Mouse (Mus musculus) testis, adult 2 months (tissue): Measurements from ENCODE around the gene Gm5105. TPM values are rescaled to one million over a fixed set of nuclear protein-coding genes. Genes with fewer than 3 reads are reported as not detected.

Experiments
- H3K27ac ChIP-seq: fragments of 200-500 bp; 2 replicates; pipeline ENCODE4 v1.5.1; 2012; ENCODE audit warnings: low read depth, low read length; ENCODE audit not compliant: control insufficient read depth, insufficient read depth
- H3K27me3 ChIP-seq: fragments of 200-500 bp; 2 replicates; pipeline ENCODE4 v1.6.1; 2012; ENCODE audit warnings: mild to moderate bottlenecking, low read length, moderate library complexity; ENCODE audit not compliant: control insufficient read depth, insufficient read depth
- H3K36me3 ChIP-seq: fragments of 200-500 bp; 2 replicates; pipeline ENCODE4 v1.6.1; 2012; ENCODE audit warnings: mild to moderate bottlenecking, low read length; ENCODE audit not compliant: control insufficient read depth, insufficient read depth
- H3K4me1 ChIP-seq: fragments of 200-500 bp; 2 replicates; pipeline ENCODE4 v1.6.1; 2012; ENCODE audit warnings: low read length; ENCODE audit not compliant: control insufficient read depth, insufficient read depth
- H3K4me3 ChIP-seq: fragments of 200-500 bp; 2 replicates; pipeline ENCODE4 v1.5.1; 2012; ENCODE audit warnings: low read depth, mild to moderate bottlenecking, low read length, moderate library complexity, mixed read lengths; ENCODE audit not compliant: control insufficient read depth
- CTCF ChIP-seq: fragments of 200-500 bp; IDR thresholded peaks from 2 replicates; pipeline ENCODE4 v1.5.1; 2012; ENCODE audit warnings: low read depth, mild to moderate bottlenecking, inconsistent platforms, low read length, moderate library complexity; ENCODE audit not compliant: control insufficient read depth, insufficient read depth, insufficient replicate concordance
- POLR2A ChIP-seq: fragments of 200-500 bp; IDR thresholded peaks from 2 replicates; pipeline ENCODE4 v1.6.1; 2012; ENCODE audit warnings: low read depth, mild to moderate bottlenecking, inconsistent platforms, low read length, moderate library complexity; ENCODE audit not compliant: control insufficient read depth
- polyA plus RNA-seq: library from polyadenylated mRNA; depleted of rRNA; stranded (reverse); fragments of >200 nt; gene quantifications from 2 replicates; pipeline ENCODE4 v1.2.3, GENCODE M21; 2012

Gm5105 gene
- polyA plus RNA-seq, 1 experiment, result not detected

DNA sequence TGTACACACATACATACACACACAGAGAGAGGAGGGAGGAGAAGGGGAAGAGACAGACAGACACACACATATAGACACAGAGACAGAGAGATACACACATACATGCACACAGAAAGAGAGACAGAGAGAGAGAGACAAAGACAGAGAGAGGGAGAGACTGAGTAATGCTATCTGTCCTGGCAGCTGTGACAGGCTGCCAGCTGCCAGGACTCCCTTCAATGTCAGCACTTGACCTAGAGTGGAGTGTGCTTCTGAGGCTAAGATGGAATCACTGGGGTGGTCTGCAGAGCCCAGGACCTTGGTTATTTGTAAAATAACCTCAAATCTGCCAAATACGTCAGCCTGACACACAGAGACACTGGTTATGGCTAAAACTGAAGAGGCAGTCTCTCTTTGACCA, 30.5 kb upstream of the Gm5105 start:
- Histone ChIP-seq H3K27ac (no peak overlapping the region), H3K27me3 (no peaks in the 10 kb centered on the region), H3K4me1 (no peaks in the 10 kb centered on the region), H3K36me3 (peaks cover 2% of the 10 kb centered on the region; the same call in 1 of the 2 replicates), H3K4me3 (no peak overlapping the region)
- TF ChIP-seq POLR2A (no peak), CTCF (no peak)

DNA sequence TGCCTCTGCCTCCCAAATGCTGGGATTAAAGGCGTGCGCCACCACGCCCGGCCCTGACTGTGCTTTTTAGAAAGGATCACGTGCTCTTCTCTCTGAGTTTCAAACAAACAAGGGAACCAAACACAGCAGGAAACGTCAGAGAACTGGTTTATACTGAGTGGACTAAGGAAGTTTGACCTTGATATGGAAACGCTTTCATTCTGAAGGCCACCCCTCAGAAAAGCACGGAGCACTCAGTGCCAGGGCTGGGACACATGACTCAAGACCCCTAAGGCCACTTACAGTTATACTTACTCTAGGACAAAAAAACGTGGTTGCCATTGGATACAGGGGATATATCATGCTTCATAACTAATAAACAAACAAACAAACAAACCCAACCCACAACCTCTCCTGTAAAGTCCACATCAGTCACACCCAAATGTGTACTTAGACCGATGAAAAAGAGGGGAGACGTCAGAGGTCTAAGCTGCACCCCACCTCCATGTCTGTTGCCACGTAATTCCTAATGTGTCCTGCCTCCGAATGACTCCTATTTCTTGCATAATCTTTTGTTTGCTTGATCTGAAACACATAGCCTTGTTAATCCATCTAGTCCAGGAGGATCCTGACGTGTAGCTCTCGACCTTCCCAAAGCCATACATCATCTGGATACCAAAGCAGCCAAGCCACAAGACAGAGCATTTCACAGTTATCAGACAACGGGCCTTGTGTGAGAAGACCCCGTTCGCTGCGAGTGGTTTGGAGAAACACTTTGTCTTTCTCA, 29.3 kb upstream of the Gm5105 start:
- no peak for TF ChIP-seq POLR2A
- TF ChIP-seq CTCF, result no peak
- peaks cover 2% of the 10 kb centered on the region; the same call in 1 of the 2 replicates for H3K36me3 ChIP-seq
- H3K27me3 ChIP-seq, result no peaks in the 10 kb centered on the region
- H3K4me1 ChIP-seq, result no peaks in the 10 kb centered on the region
- H3K27ac ChIP-seq, result no peak overlapping the region
- no peak overlapping the region for H3K4me3 ChIP-seq

- no peak for TF ChIP-seq POLR2A
- no peak for TF ChIP-seq CTCF
- H3K36me3 ChIP-seq, result peaks cover 2% of the 10 kb centered on the region; the same call in 1 of the 2 replicates
- no peak overlapping the region for H3K27ac ChIP-seq
- H3K27me3 ChIP-seq, result no peaks in the 10 kb centered on the region
- no peaks in the 10 kb centered on the region for H3K4me1 ChIP-seq
- H3K4me3 ChIP-seq, result no peak overlapping the region
Observed at GRCm38 (mm10) chr3:138095718-138096117, 28.5 kb upstream of the Gm5105 start.

DNA sequence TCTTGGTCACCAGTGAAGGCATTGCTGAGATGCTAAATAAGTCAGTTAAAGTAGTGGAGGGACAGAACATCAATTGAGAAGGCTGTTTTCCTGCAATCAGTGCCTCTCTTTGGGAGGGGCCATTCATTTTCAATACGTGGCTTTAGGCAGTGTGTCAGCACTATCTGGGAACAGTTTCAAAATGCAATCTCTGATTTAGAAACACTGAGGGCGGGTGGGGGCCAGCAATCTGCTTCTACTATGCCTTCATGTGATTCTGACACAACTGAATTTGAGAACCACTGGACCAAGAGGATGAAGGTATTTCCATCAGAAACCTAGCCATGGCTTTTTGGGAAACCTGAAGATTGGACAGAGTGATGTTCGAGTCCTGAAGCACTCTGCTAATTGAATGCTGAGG, 28.1 kb upstream of the Gm5105 start:
- Histone ChIP-seq H3K36me3 (peaks cover 2% of the 10 kb centered on the region; the same call in 1 of the 2 replicates), H3K27ac (no peak overlapping the region), H3K27me3 (no peaks in the 10 kb centered on the region), H3K4me3 (no peak overlapping the region), H3K4me1 (no peaks in the 10 kb centered on the region)
- TF ChIP-seq POLR2A, result no peak
- TF ChIP-seq CTCF, result no peak

- H3K4me1 ChIP-seq, result no peaks in the 10 kb centered on the region
- no peaks in the 10 kb centered on the region for H3K36me3 ChIP-seq
- no peaks in the 10 kb centered on the region for H3K27me3 ChIP-seq
- no peak overlapping the region for H3K27ac ChIP-seq
- no peak overlapping the region for H3K4me3 ChIP-seq
- no peak for TF ChIP-seq CTCF
- TF ChIP-seq POLR2A, result no peak
Observed at GRCm38 (mm10) chr3:138083896-138084295, 16.7 kb upstream of the Gm5105 start.

- no peaks in the 10 kb centered on the region for H3K27me3 ChIP-seq
- no peaks in the 10 kb centered on the region for H3K36me3 ChIP-seq
- no peaks in the 10 kb centered on the region for H3K4me1 ChIP-seq
- TF ChIP-seq POLR2A (no peak), CTCF (no peak)
- no peak overlapping the region for H3K27ac ChIP-seq
- H3K4me3 ChIP-seq, result no peak overlapping the region
Observed at GRCm38 (mm10) chr3:138083073-138083637, 16.0 kb upstream of the Gm5105 start.

- TF ChIP-seq POLR2A (no peak), CTCF (no peak)
- no peaks in the 10 kb centered on the region for H3K27me3 ChIP-seq
- H3K36me3 ChIP-seq, result no peaks in the 10 kb centered on the region
- H3K27ac ChIP-seq, result no peak overlapping the region
- no peaks in the 10 kb centered on the region for H3K4me1 ChIP-seq
- H3K4me3 ChIP-seq, result no peak overlapping the region
Observed at GRCm38 (mm10) chr3:138078701-138079100, 11.5 kb upstream of the Gm5105 start.
